Mouse (Mus musculus): ENCODE measurements at regions not wholly inside any gene's neighbourhood (a gene's known extent, or its start where the extent isn't known, plus 50 kb on each side); places are given as distances from the start of the nearest gene placed in this dataset.

- no peaks in the 10 kb centered on the region for H3K9me3 ChIP-seq (replicated peaks)
Observed at GRCm38 (mm10) chr6:18795847-18796246, 52.5 kb upstream of the Lsm8 start.

GRCm38 (mm10) chr6:18796540-18796939 is 51.8 kb upstream of the Lsm8 start:
- no peak for ATAC-seq (ENCODE audit: insufficient number of reproducible peaks, low FRiP score, low TSS enrichment, low read depth)
- H3K27me3 ChIP-seq = no peaks in the 10 kb centered on the region
- H3K4me3 ChIP-seq (replicated peaks) = no peak overlapping the region

More at GRCm38 (mm10) chr6:18795847-18796246, 52.5 kb upstream of the Lsm8 start:
- H3K36me3 ChIP-seq = no peaks in the 10 kb centered on the region
- no peak overlapping the region for H3K9ac ChIP-seq
- H3K4me3 ChIP-seq (replicated peaks) = no peak overlapping the region
- WGBS = 51% methylated on average over 1 of the region's 1 CpGs
- no peak for ATAC-seq (ENCODE audit: insufficient number of reproducible peaks, low FRiP score, low TSS enrichment, low read depth)
- no peak overlapping the region for H3K4me2 ChIP-seq (replicated peaks)
- H3K4me1 ChIP-seq = no peaks in the 10 kb centered on the region
- no peaks in the 10 kb centered on the region for H3K27me3 ChIP-seq
- H3K27ac ChIP-seq (replicated peaks) = no peak overlapping the region

More at GRCm38 (mm10) chr6:18796540-18796939, 51.8 kb upstream of the Lsm8 start:
- H3K27ac ChIP-seq (replicated peaks) = no peak overlapping the region
- H3K36me3 ChIP-seq = no peaks in the 10 kb centered on the region
- H3K9ac ChIP-seq = no peak overlapping the region
- H3K4me2 ChIP-seq (replicated peaks) = no peak overlapping the region
- no peaks in the 10 kb centered on the region for H3K9me3 ChIP-seq (replicated peaks)
- H3K4me1 ChIP-seq = no peaks in the 10 kb centered on the region
